Mouse (Mus musculus): ENCODE results near the gene Gli2. TPM values are rescaled to one million over a fixed set of nuclear protein-coding genes. Genes with fewer than 3 reads are reported as not detected.

Gene Gli2
- total RNA-seq, 2 experiments from 2014 or later = 3.1 to 5.2 TPM

DNA sequence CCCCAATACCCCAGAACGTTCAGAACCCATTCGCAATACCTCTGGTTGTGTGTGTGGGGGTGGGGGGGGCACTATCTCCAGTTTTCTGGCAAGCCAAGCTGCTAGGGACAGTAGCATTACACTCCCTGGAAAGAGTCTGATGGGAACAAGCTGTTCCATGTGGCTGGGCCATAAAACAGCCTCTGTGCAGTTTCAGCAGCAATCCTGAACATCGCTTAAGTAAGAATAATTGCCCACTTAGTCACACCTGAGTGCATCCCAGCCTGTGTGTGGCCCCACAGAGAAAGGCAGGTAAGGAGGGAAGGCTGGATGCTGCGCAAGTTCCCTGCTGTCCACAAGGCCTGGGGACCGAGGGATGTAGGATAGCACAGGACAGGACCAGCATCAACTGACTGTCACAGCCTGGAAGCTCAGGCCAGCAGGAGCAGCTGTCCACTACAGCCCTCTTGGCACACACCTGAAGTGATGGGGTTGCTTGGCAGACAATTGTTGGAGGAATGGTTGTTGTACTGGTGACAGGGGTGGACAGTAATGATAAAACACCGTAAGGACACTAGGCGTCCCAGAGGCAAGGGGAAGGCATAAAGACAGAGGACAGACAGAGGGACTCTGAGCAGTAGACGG is 58.8 kb downstream of the Gli2 start:
- DNase-seq = no peak

GRCm38 (mm10) chr1:118993775-118994174 is 59.6 kb downstream of the Gli2 start:
- no peak for DNase-seq

DNA sequence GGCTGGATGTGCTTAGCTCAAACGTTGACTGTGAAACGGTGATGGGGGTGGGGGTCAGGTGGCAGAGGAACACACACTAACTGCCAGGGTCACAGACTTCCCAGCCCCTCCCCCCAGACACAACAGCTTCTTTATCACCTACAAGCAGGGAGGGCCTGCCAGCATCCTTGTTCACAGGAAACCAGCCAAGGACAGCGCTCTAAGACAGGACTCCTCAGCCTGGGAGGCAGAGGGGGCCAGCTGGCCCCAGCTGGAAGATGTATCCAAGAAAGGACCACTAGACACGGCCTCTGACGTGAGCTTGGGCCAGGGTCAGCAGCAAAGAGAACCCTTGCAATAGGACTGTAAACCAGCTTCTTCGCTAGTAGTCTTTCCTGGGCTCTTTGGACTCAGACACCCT is 65.1 kb downstream of the Gli2 start:
- DNase-seq = no peak

DNA sequence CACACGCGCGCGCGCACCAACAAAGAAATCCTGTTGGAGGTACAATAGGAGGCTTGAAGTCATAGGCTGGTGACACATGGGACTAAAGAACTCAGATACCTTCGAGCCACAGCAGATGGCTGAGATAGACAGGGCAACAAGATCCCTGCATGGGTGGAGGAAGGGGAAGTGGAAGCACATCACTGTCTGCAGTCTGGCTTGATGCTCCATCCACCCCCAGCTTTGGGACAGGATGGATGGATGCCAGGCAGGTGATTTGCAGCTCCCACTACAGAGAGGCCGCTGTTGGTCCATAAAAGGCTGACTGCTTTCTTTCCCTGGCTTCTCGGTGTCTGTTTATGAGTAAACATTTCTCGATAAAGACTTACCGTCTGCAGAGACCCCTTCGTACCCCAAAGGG is 65.9 kb downstream of the Gli2 start:
- DNase-seq = no peak

GRCm38 (mm10) chr1:118983389-118983788 is 70.0 kb downstream of the Gli2 start:
- DNase-seq = no peak

DNA sequence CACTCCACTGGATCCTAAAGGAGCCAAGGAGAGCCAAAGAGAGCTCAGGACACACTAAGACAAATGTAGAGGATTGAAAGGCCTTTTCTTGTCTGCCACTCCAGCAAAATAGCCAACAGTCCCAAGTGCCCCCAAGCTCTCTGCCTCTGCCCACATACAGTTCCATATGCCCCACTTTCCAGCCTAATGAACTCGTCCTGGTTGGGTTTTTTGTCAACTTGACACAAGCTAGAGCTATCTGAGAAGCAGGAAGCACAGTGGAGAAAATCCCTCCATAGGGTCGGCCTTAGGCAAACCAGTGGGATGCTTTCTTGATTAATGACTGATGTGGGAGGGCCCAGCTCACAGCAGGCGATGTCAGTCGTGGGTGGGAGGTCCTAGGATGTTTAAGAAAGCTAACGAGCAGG is 70.6 kb downstream of the Gli2 start:
- DNase-seq = no peak

DNA sequence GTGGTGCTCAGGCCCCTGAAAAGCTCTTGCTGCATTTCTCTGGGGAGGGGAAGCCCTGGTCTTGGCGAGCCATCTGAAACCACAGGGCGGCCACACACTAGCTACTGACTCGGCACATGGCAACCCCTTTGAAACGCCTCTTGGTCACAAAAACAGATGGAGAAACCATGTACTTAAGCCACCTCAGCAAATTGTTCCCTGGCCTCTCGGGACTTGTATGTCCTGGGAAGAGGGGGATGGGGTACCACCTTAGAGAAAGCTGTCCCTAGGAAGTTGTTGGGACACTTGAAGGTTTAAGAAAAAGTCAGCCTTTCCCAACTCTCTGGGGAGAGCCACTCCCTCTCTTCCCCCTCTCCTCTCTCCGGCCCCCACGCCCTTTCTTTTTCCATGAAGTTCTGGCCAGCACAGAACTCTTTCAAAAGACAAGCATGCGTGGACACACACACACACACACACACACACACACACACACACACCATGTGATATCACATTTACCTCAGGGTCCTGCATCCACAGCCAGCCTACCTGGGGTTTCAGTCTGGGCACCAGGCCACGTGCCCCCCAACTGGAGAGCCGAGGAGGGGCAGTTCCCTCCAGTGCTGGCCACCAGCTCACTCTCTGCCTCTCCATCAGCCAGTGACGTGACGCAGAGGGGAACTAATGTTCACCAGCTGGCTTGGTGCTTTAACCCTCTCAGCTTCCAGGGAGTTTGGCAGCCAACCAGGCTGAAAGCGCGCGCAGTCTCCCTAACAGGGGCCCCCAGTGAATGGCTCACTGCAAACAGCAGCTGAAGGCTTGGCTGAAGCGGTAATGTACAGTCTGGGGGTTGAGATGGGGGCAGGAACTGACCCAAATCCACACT is 71.2 kb downstream of the Gli2 start:
- peak; percentile 44 to 50 for DNase-seq

GRCm38 (mm10) chr1:118980636-118981035 is 72.8 kb downstream of the Gli2 start:
- peak in 1 of 2 experiments; percentile 16 for DNase-seq

- DNase-seq = peak; percentile 30 to 50
These were observed 76.8 kb downstream of the Gli2 start for GRCm38 (mm10) chr1:118976596-118976995.

- no peak for DNase-seq
These were observed 78.0 kb downstream of the Gli2 start for GRCm38 (mm10) chr1:118975376-118975775.

DNA sequence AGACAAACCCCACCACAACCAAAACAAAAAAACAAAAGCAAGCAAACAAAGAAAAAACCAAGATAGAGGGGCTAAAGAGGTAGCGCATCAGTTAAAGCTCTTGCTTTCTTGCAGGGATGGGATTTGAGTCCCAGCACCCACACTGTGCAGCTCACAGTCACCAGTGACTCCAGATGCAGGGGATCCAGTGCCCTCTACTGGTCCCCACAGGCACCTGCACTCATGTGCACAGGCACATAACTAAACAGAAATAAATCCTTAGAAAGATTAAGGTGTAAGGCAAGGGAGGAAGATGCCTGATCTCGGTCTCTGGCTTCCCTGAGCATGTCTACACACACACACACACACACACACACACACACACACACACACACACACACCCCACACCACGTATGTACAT is 83.4 kb downstream of the Gli2 start:
- no peak for DNase-seq

GRCm38 (mm10) chr1:118969409-118969808 is 84.0 kb downstream of the Gli2 start:
- DNase-seq = no peak

- DNase-seq = no peak
These were observed 84.7 kb downstream of the Gli2 start for GRCm38 (mm10) chr1:118968661-118969179.

DNA sequence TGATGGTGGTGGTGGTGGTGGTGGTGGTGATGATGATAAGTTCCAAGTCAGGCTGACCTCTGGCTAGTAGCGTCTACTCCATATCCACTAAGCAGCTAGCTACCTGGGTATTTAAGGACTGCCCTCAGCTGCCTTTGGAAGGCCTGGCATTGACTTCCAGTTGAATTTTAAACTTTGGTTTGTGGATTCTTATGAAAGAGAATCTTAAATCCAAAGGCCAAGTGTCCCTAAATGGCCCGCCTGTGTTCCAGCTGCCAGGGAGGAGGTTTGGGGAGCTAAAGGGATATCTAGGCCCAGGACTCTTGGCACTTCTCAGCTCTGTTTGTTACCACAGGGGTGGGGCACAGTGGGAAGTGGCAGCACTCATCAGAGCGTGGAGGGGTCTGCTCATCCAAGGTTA is 85.4 kb downstream of the Gli2 start:
- DNase-seq = no peak

GRCm38 (mm10) chr1:118967281-118967680 is 86.1 kb downstream of the Gli2 start:
- DNase-seq = no peak

GRCm38 (mm10) chr1:118958644-118959043 is 94.8 kb downstream of the Gli2 start:
- DNase-seq = no peak

- DNase-seq = no peak
These were observed 97.6 kb downstream of the Gli2 start for GRCm38 (mm10) chr1:118955791-118956190.

- DNase-seq = peak; percentile 34 to 37
These were observed 98.8 kb downstream of the Gli2 start for GRCm38 (mm10) chr1:118954434-118955301.

DNA sequence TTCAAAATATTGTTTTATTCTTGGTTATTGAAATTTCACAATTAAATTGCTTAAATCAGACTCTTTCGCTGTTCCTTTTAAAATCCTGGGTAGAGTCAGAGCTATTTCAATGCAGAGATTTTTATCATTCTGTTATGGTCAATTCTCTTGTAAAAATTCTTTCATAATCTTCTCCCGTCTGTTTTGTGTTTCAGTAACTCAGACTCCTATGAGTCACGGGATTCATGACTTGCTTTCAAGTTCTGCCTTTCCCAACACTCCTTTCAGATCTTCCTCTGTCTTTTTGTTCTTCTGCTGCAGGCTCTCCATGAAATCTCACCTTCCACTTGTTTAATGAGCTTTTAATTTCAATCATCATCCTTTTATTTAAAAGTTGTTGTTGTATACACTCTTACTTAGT is 100.4 kb downstream of the Gli2 start:
- no peak for DNase-seq

- DNase-seq = no peak
These were observed 101.1 kb downstream of the Gli2 start for GRCm38 (mm10) chr1:118952318-118952717.

- no peak for DNase-seq
These were observed 105.0 kb downstream of the Gli2 start for GRCm38 (mm10) chr1:118948407-118948806.

GRCm38 (mm10) chr1:118947221-118947620 is 106.2 kb downstream of the Gli2 start:
- no peak for DNase-seq

- peak; percentile 11 to 38 for DNase-seq
These were observed 112.1 kb downstream of the Gli2 start for GRCm38 (mm10) chr1:118941336-118941735.

Measured in layer of hippocampus, postnatal 36 days (tissue).